Mouse (Mus musculus) testis, adult 2 months (tissue): ENCODE measurements at regions not wholly inside any gene's neighbourhood (a gene's known extent, or its start where the extent isn't known, plus 50 kb on each side); places are given as distances from the start of the nearest gene placed in this dataset.

Source experiments
- CTCF ChIP-seq: fragments of 200-500 bp; IDR thresholded peaks from 2 replicates; pipeline ENCODE4 v1.5.1; 2012; ENCODE audit warnings: low read depth, mild to moderate bottlenecking, inconsistent platforms, low read length, moderate library complexity; ENCODE audit not compliant: control insufficient read depth, insufficient read depth, insufficient replicate concordance
- POLR2A ChIP-seq: fragments of 200-500 bp; IDR thresholded peaks from 2 replicates; pipeline ENCODE4 v1.6.1; 2012; ENCODE audit warnings: low read depth, mild to moderate bottlenecking, inconsistent platforms, low read length, moderate library complexity; ENCODE audit not compliant: control insufficient read depth

DNA sequence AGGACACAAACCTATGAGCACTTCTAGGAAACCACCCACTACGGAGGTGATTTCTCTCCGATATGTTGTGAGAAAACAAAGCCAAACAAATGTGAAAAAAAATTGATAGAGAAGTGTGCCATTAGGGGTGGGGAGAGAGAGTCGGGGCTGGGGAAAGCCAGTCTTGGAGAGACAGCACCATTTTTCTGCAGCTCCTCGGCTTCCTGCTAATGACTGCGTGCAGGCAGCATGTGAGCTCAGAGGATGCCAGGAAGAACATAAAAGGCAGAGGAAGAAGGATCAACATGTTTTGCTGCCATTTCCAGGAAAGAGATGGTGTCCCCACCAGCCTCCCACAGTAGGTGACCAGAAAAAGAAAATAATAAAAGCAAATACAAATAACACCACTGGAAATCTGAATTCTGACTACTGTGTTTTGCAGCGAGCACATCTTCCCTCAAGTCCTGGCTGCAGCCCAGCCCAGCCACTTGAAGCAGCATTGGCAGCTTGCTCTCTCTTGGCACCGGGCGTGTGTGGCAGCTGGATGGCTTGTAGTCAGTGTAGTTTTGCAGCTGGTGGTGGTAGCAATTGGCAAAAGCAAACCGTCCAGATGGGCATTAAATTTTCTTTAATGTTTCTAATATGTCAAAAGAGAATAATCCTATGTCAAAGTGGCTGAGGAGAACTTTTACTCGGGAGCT lies 152.9 kb upstream of the 1700066M21Rik start:
- TF ChIP-seq CTCF (no peak), POLR2A (no peak)
